Mouse (Mus musculus) layer of hippocampus, adult 2 months (tissue): ENCODE results near the gene Pik3cg. TPM values are rescaled to one million over a fixed set of nuclear protein-coding genes. Genes with fewer than 3 reads are reported as not detected.

Experiments used
- DNase-seq, 2 experiments: peaks; one replicate each; pipeline ENCODE4 v3.0.0; 2022; ENCODE audit warnings: low spot score in 2 of 2
- H3K27ac ChIP-seq: fragments of 200-600 bp; 2 replicates; pipeline ENCODE4 v1.8.1; 2022
- H3K4me3 ChIP-seq: fragments of 200-600 bp; 2 replicates; pipeline ENCODE4 v1.8.1; 2022; ENCODE audit warnings: mild to moderate bottlenecking
- CTCF ChIP-seq: fragments of 200-600 bp; conservative IDR thresholded peaks from 2 replicates; pipeline ENCODE4 v1.8.1; 2022; ENCODE audit warnings: antibody characterized with exemption, mild to moderate bottlenecking, moderate library complexity
- total RNA-seq, 2 experiments: library from RNA; stranded (reverse); gene quantifications; 2 replicates each; pipeline ENCODE4 v1.2.3; 2021

Gene Pik3cg
- total RNA-seq, 2 experiments from 2014 or later = 4.2 to 4.8 TPM

GRCm38 (mm10) chr12:32220387-32220786 lies 11.9 kb upstream of the Pik3cg start:
- DNase-seq = no peak
- no peak for TF ChIP-seq CTCF
- H3K27ac ChIP-seq = no peak overlapping the region
- no peak overlapping the region for H3K4me3 ChIP-seq

GRCm38 (mm10) chr12:32215143-32215542 lies 6.7 kb upstream of the Pik3cg start:
- TF ChIP-seq CTCF = no peak
- no peak overlapping the region for H3K27ac ChIP-seq
- DNase-seq = no peak

DNA sequence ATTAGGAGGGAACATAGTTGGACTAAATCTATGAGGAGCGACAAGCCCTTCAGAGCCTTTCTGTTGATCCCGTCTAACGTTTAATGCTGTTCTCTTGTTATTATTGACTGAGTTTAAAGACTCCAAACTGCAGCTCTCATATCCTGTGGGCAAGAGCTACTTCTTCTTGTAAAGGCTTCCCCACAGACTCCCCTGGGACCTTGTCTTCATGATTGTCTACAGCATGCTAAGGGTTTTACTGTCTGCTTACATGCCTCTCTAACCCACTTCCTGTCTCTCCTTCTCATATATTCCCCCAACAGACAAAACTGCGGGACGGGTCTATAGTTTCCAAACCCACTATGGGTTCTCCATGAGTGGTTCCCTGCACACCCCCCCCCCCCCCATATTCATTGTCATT lies 4.2 kb upstream of the Pik3cg start:
- Histone ChIP-seq H3K4me3 (no peak overlapping the region), H3K27ac (no peak overlapping the region)
- no peak for TF ChIP-seq CTCF
- DNase-seq = no peak

More at GRCm38 (mm10) chr12:32215143-32215542, 6.7 kb upstream of the Pik3cg start:
- H3K4me3 ChIP-seq = no peak overlapping the region

DNA sequence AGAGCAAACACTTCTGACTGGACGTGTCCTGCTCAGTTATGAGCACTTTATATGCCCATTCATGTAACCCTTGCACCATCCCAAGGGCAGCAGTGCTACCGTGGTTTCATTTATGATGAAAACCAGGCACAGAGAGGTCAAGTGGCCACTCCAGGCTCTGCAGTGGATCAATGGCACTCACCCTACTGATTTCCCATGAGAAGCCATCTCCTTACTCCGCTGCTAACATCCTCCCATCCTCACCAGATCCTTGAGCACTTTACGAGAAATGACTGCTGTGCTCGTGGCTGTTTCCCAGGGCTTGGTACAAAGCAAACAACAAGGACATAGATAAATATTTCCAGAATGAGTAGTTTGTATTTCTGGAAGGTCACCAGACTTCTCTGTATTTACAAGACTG lies 3.7 kb upstream of the Pik3cg start:
- TF ChIP-seq CTCF = no peak
- no peak for DNase-seq
- H3K27ac ChIP-seq = no peak overlapping the region
- H3K4me3 ChIP-seq = no peak overlapping the region

- no peak for TF ChIP-seq CTCF
- Histone ChIP-seq H3K4me3 (no peak overlapping the region), H3K27ac (no peak overlapping the region)
- DNase-seq = no peak
These were observed 2.8 kb upstream of the Pik3cg start for GRCm38 (mm10) chr12:32211257-32211656.

- Histone ChIP-seq H3K4me3 (no peak overlapping the region), H3K27ac (no peak overlapping the region)
- no peak for TF ChIP-seq CTCF
- DNase-seq = no peak
These were observed 492 bp upstream of the Pik3cg start for GRCm38 (mm10) chr12:32208951-32209350.

- TF ChIP-seq CTCF = no peak
- H3K27ac ChIP-seq = peak overlapping the region; percentile 19; the same call in 1 of the 2 replicates
- no peak for DNase-seq
- peak overlapping the region; percentile 7; the same call in 1 of the 2 replicates for H3K4me3 ChIP-seq
These were observed 1.3 kb downstream of the Pik3cg start for GRCm38 (mm10) chr12:32207141-32207540.

- no peak overlapping the region for H3K27ac ChIP-seq
- DNase-seq = no peak
- no peak for TF ChIP-seq CTCF
- no peak overlapping the region for H3K4me3 ChIP-seq
These were observed 4.8 kb downstream of the Pik3cg start for GRCm38 (mm10) chr12:32203695-32204094.

DNA sequence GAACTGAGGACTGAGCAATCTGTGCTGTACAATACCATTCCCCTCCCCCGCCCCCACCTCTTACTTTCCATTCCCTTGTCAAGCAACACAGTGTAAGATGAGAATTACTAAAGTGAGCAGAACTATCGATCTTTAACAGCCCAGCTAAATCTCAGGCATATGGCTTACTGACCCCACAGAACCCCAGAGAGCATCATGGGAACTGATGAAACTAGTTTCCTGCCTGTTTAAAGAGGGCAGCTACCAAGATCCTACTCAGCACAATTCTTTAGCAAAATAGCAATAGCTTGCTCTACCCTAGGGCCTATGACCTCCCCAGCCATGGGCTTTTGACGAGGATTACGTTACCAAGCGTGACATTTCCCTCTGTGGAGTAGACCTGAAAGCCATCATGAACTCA lies 5.9 kb downstream of the Pik3cg start:
- H3K27ac ChIP-seq = no peak overlapping the region
- H3K4me3 ChIP-seq = no peak overlapping the region
- no peak for DNase-seq
- TF ChIP-seq CTCF = no peak

DNA sequence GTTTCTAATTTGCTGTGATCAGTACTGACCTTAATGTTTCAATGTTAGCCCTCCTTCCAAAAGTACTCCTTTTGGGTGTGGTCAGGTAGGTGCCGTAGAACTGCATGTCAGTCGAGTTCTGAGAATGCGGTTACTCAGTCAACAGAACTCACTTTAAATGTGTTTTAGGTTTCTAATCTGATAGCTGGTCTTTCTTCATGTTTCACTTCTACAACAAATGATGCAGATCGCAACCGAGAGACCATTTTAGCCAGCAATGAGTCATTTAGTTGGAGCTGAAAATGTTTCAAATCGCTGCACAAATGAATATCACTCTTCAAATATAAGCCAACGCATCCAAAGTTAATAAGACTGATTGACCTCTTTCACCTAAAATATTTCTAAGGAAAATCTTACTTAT lies 6.5 kb downstream of the Pik3cg start:
- no peak overlapping the region for H3K27ac ChIP-seq
- no peak for DNase-seq
- TF ChIP-seq CTCF = no peak
- no peak overlapping the region for H3K4me3 ChIP-seq

GRCm38 (mm10) chr12:32201070-32201585 lies 7.3 kb downstream of the Pik3cg start:
- Histone ChIP-seq H3K4me3 (no peak overlapping the region), H3K27ac (no peak overlapping the region)
- TF ChIP-seq CTCF = no peak
- no peak for DNase-seq

DNA sequence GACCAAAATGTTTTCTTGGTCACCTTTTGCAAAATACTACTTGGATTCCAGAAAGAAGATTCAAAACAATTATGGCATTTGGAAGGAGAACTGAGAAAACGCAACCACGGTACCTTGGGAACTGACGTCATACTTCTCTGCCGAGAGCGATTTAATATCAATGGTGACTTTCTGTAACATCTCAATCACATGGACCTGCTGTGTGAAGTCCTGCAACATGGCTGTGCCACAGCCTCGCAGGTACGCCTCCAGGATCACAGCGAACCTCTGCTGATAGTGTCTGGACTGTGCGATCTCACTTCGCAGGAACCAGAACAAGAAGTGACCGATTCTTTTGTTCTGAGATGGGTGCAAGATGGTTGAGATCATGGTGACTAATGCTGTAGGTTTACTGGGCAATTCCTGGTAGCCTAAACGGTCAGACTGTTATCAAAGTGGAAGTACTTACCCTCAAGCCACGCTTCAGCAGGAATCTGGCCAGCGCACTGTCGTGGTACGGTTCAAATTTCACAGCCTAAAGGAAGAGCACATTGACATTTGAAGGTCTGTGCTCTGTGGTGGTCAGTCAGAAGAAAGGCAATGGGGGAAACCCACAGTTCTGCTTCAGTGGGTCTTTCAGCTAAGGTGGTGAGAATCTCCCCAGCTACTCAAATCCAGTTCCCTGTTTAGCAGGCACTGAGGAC lies 7.9 kb downstream of the Pik3cg start:
- Histone ChIP-seq H3K27ac (no peak overlapping the region), H3K4me3 (no peak overlapping the region)
- no peak for DNase-seq
- no peak for TF ChIP-seq CTCF

GRCm38 (mm10) chr12:32199422-32199821 lies 9.0 kb downstream of the Pik3cg start:
- Histone ChIP-seq H3K27ac (no peak overlapping the region), H3K4me3 (no peak overlapping the region)
- TF ChIP-seq CTCF = no peak
- no peak for DNase-seq

DNA sequence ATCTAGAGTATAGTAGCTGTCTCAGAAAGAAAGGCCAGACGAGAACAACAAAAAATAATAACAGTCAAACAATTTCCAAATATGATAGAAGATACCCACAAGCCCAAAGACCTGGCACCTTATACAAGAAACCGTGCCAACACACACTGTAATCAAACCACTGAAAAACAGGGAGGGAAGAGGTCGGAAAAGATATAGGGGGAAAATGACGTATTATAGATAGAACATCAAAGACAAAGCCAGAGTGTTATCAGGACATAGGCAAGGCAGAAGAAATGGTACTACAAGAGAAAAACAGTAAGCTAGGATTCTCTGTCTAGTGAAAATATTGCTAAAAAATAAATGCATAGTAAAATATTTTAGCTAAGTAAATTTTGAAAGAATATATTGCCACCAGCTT lies 10.4 kb downstream of the Pik3cg start:
- DNase-seq = no peak
- TF ChIP-seq CTCF = no peak
- H3K27ac ChIP-seq = no peak overlapping the region

More for the DNA sequence above, 10.4 kb downstream of the Pik3cg start:
- no peak overlapping the region for H3K4me3 ChIP-seq
